Mouse (Mus musculus) limb, embryonic 15.5 days (tissue): Measurements from ENCODE around the gene H2-DMa. TPM values are rescaled to one million over a fixed set of nuclear protein-coding genes. Genes with fewer than 3 reads are reported as not detected.

ENCODE experiments used
- ATAC-seq: fragments of 200-750 bp; cut with Nextera tagmentation; 2 replicates; pipeline ENCODE4 v1.8.0; 2017; ENCODE audit warnings: low read depth, moderate TSS enrichment; ENCODE audit not compliant: insufficient number of reproducible peaks, low FRiP score, low TSS enrichment
- H3K27ac ChIP-seq: fragments of 300-500 bp; sonication (generic); 2 replicates; pipeline ENCODE4 v1.5.1; 2015; ENCODE audit warnings: moderate library complexity, mild to moderate bottlenecking, inconsistent platforms
- H3K27me3 ChIP-seq: fragments of 300-500 bp; sonication (generic); 2 replicates; pipeline ENCODE4 v1.6.1; 2015; ENCODE audit warnings: inconsistent platforms
- H3K36me3 ChIP-seq: fragments of 300-500 bp; sonication (generic); 2 replicates; pipeline ENCODE4 v1.6.1; 2015; ENCODE audit warnings: inconsistent platforms
- H3K4me1 ChIP-seq: fragments of 300-500 bp; sonication (generic); 2 replicates; pipeline ENCODE4 v1.6.1; 2015; ENCODE audit warnings: inconsistent platforms
- H3K4me2 ChIP-seq: fragments of 300-500 bp; sonication (generic); 2 replicates; pipeline ENCODE4 v1.6.1; 2015; ENCODE audit warnings: mild to moderate bottlenecking, inconsistent platforms
- H3K4me3 ChIP-seq: fragments of 300-500 bp; sonication (generic); 2 replicates; pipeline ENCODE4 v1.5.1; 2015; ENCODE audit warnings: mild to moderate bottlenecking, inconsistent platforms
- H3K9ac ChIP-seq: fragments of 300-500 bp; sonication (generic); 2 replicates; pipeline ENCODE4 v1.6.1; 2015; ENCODE audit warnings: inconsistent platforms
- H3K9me3 ChIP-seq: fragments of 300-500 bp; sonication (generic); 2 replicates; pipeline ENCODE4 v1.6.1; 2016; ENCODE audit warnings: inconsistent platforms
- WGBS: fragments of 180-500 bp; shearing (Covaris S2); methylation state at CpG from one replicate; pipeline ENCODE4 v1.1.7; 2015; 5-methylcytosine and 5-hydroxymethylcytosine counted together
- polyA plus RNA-seq: library from polyadenylated mRNA; unstranded; fragments of >200 nt; fragmentation: Nextera tagmentation; extraction: Ambion mirVana; gene quantifications from 2 replicates; pipeline ENCODE4 v1.2.1, GENCODE M21; 2015

The H2-DMa gene
- polyA plus RNA-seq, 1 experiment from 2014 or later: 13.4 TPM

- Histone ChIP-seq H3K4me1 (peaks cover 3% of the 10 kb centered on the region; the same call in 1 of the 2 replicates), H3K9me3 (no peaks in the 10 kb centered on the region), H3K4me3 (no peak overlapping the region), H3K27ac (no peak overlapping the region), H3K4me2 (no peak overlapping the region), H3K9ac (no peak overlapping the region), H3K36me3 (peaks cover 26% of the 10 kb centered on the region), H3K27me3 (no peaks in the 10 kb centered on the region)
- WGBS: 81% methylated on average over 7 of the region's 7 CpGs
- ATAC-seq: no peak
These were observed 12.8 kb upstream of the H2-DMa start for GRCm38 (mm10) chr17:34106555-34106954.

GRCm38 (mm10) chr17:34107109-34107867 lies 12.1 kb upstream of the H2-DMa start:
- WGBS: 73% methylated on average over 7 of the region's 7 CpGs
- no peaks in the 10 kb centered on the region for H3K27me3 ChIP-seq

GRCm38 (mm10) chr17:34108460-34108859 lies 10.9 kb upstream of the H2-DMa start:
- Histone ChIP-seq H3K27ac (no peak overlapping the region), H3K27me3 (no peaks in the 10 kb centered on the region), H3K9me3 (no peaks in the 10 kb centered on the region), H3K4me3 (no peak overlapping the region), H3K4me2 (no peak overlapping the region), H3K36me3 (peaks cover 45% of the 10 kb centered on the region), H3K4me1 (0 out of 2 replicates have a peak, but pooled peaks cover under 1% of the 10 kb centered on the region), H3K9ac (no peak overlapping the region)
- WGBS: 85% methylated on average over 6 of the region's 6 CpGs
- ATAC-seq: no peak

More at GRCm38 (mm10) chr17:34107109-34107867, 12.1 kb upstream of the H2-DMa start:
- Histone ChIP-seq H3K36me3 (peaks cover 33% of the 10 kb centered on the region), H3K4me3 (no peak overlapping the region), H3K9me3 (no peaks in the 10 kb centered on the region), H3K27ac (no peak overlapping the region), H3K4me1 (no peaks in the 10 kb centered on the region), H3K9ac (no peak overlapping the region), H3K4me2 (no peak overlapping the region)
- no peak for ATAC-seq

GRCm38 (mm10) chr17:34109038-34109805 lies 10.1 kb upstream of the H2-DMa start:
- no peaks in the 10 kb centered on the region for H3K9me3 ChIP-seq
- H3K4me1 ChIP-seq: 0 out of 2 replicates have a peak, but pooled peaks cover 3% of the 10 kb centered on the region
- H3K4me3 ChIP-seq: no peak overlapping the region
- H3K9ac ChIP-seq: no peak overlapping the region
- no peak overlapping the region for H3K4me2 ChIP-seq
- 0 out of 2 replicates have a peak overlapping the region, but pooled peaks have one; percentile 44 for H3K27ac ChIP-seq
- 78% methylated on average over 14 of the region's 14 CpGs for WGBS
- no peaks in the 10 kb centered on the region for H3K27me3 ChIP-seq
- ATAC-seq: no peak
- peaks cover 53% of the 10 kb centered on the region for H3K36me3 ChIP-seq

GRCm38 (mm10) chr17:34109806-34110195 lies 9.5 kb upstream of the H2-DMa start:
- no peaks in the 10 kb centered on the region for H3K9me3 ChIP-seq
- H3K36me3 ChIP-seq: peaks cover 58% of the 10 kb centered on the region
- no peaks in the 10 kb centered on the region for H3K27me3 ChIP-seq
- no peak overlapping the region for H3K4me3 ChIP-seq
- H3K4me2 ChIP-seq: no peak overlapping the region
- H3K4me1 ChIP-seq: peaks cover 5% of the 10 kb centered on the region
- WGBS: 65% methylated on average over 3 of the region's 3 CpGs
- H3K9ac ChIP-seq: no peak overlapping the region
- no peak for ATAC-seq
- H3K27ac ChIP-seq: peak overlapping the region; percentile 60

- WGBS: 60% methylated on average over 8 of the region's 8 CpGs
These were observed 9.0 kb upstream of the H2-DMa start for GRCm38 (mm10) chr17:34110309-34110708.

GRCm38 (mm10) chr17:34114114-34114513 lies 5.2 kb upstream of the H2-DMa start:
- H3K9ac ChIP-seq: no peak overlapping the region
- no peaks in the 10 kb centered on the region for H3K9me3 ChIP-seq
- WGBS: 89% methylated on average over 7 of the region's 7 CpGs
- no peak overlapping the region for H3K4me3 ChIP-seq
- no peaks in the 10 kb centered on the region for H3K27me3 ChIP-seq
- no peak overlapping the region for H3K27ac ChIP-seq
- no peak for ATAC-seq
- H3K4me1 ChIP-seq: peaks cover 28% of the 10 kb centered on the region
- no peak overlapping the region for H3K4me2 ChIP-seq
- peaks cover 88% of the 10 kb centered on the region for H3K36me3 ChIP-seq

More at GRCm38 (mm10) chr17:34110309-34110708, 9.0 kb upstream of the H2-DMa start:
- peaks cover 64% of the 10 kb centered on the region for H3K36me3 ChIP-seq
- no peaks in the 10 kb centered on the region for H3K9me3 ChIP-seq
- no peak for ATAC-seq
- H3K27ac ChIP-seq: peak overlapping the region; percentile 60
- H3K9ac ChIP-seq: no peak overlapping the region
- H3K27me3 ChIP-seq: no peaks in the 10 kb centered on the region
- no peak overlapping the region for H3K4me2 ChIP-seq
- H3K4me1 ChIP-seq: peaks cover 10% of the 10 kb centered on the region
- no peak overlapping the region for H3K4me3 ChIP-seq

- peak overlapping the region; percentile 83 for H3K4me2 ChIP-seq
- ATAC-seq: no peak
- no peaks in the 10 kb centered on the region for H3K9me3 ChIP-seq
- H3K27me3 ChIP-seq: no peaks in the 10 kb centered on the region
- peaks cover 61% of the 10 kb centered on the region for H3K36me3 ChIP-seq
- H3K4me3 ChIP-seq: peak overlapping the region; percentile 81
- H3K27ac ChIP-seq: no peak overlapping the region
- WGBS: 31% methylated on average over 7 of the region's 7 CpGs
- H3K4me1 ChIP-seq: peaks cover 28% of the 10 kb centered on the region
- H3K9ac ChIP-seq: peak overlapping the region; percentile 69
These were observed 2.5 kb upstream of the H2-DMa start for GRCm38 (mm10) chr17:34116736-34117370.

- Histone ChIP-seq H3K27ac (no peak overlapping the region), H3K4me3 (peak overlapping the region; percentile 81), H3K9ac (peak overlapping the region; percentile 69), H3K27me3 (no peaks in the 10 kb centered on the region), H3K4me1 (peaks cover 28% of the 10 kb centered on the region), H3K4me2 (peak overlapping the region; percentile 83), H3K36me3 (peaks cover 54% of the 10 kb centered on the region), H3K9me3 (no peaks in the 10 kb centered on the region)
- no peak for ATAC-seq
- under 1% methylated on average over 5 of the region's 5 CpGs for WGBS
These were observed 1.8 kb upstream of the H2-DMa start for GRCm38 (mm10) chr17:34117421-34118112.

- ATAC-seq: no peak
- H3K9me3 ChIP-seq: no peaks in the 10 kb centered on the region
- peaks cover 28% of the 10 kb centered on the region for H3K4me1 ChIP-seq
- peaks cover 47% of the 10 kb centered on the region for H3K36me3 ChIP-seq
- H3K4me2 ChIP-seq: peak overlapping the region; percentile 83
- peak overlapping the region; percentile 81 for H3K4me3 ChIP-seq
- peak overlapping the region; percentile 69 for H3K9ac ChIP-seq
- H3K27me3 ChIP-seq: no peaks in the 10 kb centered on the region
- peak overlapping the region; percentile 99 for H3K27ac ChIP-seq
- WGBS: under 1% methylated on average over 66 of the region's 67 CpGs
These were observed 1.0 kb upstream of the H2-DMa start for GRCm38 (mm10) chr17:34118113-34118872.

- no peak; the same call in 1 of the 2 replicates for ATAC-seq
- peak overlapping the region; percentile 69 for H3K9ac ChIP-seq
- peaks cover 41% of the 10 kb centered on the region for H3K36me3 ChIP-seq
- no peaks in the 10 kb centered on the region for H3K9me3 ChIP-seq
- H3K4me2 ChIP-seq: peak overlapping the region; percentile 83
- H3K27ac ChIP-seq: peak overlapping the region; percentile 99
- whole genome bisulfite sequencing: 0% methylated on average over 38 of the region's 38 CpGs
- H3K4me1 ChIP-seq: peaks cover 29% of the 10 kb centered on the region
- H3K4me3 ChIP-seq: peak overlapping the region; percentile 81
- H3K27me3 ChIP-seq: no peaks in the 10 kb centered on the region
These were observed 480 bp upstream of the H2-DMa start for GRCm38 (mm10) chr17:34118873-34119248.
